Mouse (Mus musculus) ES-Bruce4 (cell line): ENCODE data around the gene Grm4.

Experiments
- CTCF ChIP-seq: IDR thresholded peaks from one replicate; pipeline ENCODE4 v1.8.1; 2011; ENCODE audit warnings: low read depth, low read length
- EP300 ChIP-seq: IDR thresholded peaks from 2 replicates; pipeline ENCODE4 v1.6.1; 2011; ENCODE audit warnings: low read depth, low read length; ENCODE audit not compliant: insufficient read depth
- POLR2A ChIP-seq: IDR thresholded peaks from one replicate; pipeline ENCODE4 v1.8.1; 2011; ENCODE audit warnings: low read length; ENCODE audit not compliant: insufficient read depth

DNA sequence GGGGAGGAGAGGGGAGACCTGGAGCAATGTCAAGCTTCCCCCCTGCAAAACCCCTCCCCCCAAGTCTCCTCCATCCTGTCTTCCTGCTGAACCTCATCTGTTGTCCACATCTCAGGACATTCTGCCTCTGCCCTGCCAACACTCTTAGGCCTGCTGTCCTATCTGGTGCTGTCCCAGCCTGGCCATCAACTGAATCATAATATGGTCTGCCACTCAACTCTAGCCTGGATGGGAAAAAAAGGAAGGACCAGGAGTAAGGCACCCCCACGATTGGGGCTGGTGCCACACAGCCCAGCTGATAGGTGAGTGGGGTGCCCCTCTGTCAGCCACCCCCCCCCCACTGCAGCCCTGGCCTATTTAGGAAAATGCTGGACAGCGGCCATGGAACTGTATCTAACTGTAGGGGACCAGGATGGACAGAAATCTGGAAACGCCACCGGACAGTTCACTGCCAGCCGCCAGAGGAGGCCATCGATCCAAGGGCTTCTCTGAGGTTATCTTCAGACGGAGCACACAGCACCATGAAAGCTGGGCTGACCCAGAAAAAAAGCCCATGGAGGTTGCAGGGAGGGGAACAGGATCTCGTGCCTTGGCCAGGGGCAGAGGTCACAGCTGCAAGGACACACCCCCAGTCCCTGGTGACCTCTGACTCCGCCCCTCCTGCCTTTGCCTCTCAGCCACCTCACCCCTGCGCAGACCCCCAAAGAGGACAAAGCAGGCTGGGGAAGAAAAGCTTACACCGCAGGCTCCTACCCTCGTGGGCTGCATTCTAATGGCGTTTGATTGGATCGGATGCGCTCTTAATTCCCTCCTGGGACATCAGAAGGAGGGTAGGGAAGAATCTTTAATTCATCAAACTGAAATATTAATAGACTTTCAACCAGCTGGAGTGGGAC, 2.3 kb downstream of the Grm4 start:
- TF ChIP-seq POLR2A: no peak
- TF ChIP-seq CTCF: no peak
- TF ChIP-seq EP300: 0 out of 2 replicates have a peak, but pooled peaks have one; percentile 48
